Mouse (Mus musculus): Measurements from ENCODE around the gene Hoxa2.

Hoxa2 gene

DNA sequence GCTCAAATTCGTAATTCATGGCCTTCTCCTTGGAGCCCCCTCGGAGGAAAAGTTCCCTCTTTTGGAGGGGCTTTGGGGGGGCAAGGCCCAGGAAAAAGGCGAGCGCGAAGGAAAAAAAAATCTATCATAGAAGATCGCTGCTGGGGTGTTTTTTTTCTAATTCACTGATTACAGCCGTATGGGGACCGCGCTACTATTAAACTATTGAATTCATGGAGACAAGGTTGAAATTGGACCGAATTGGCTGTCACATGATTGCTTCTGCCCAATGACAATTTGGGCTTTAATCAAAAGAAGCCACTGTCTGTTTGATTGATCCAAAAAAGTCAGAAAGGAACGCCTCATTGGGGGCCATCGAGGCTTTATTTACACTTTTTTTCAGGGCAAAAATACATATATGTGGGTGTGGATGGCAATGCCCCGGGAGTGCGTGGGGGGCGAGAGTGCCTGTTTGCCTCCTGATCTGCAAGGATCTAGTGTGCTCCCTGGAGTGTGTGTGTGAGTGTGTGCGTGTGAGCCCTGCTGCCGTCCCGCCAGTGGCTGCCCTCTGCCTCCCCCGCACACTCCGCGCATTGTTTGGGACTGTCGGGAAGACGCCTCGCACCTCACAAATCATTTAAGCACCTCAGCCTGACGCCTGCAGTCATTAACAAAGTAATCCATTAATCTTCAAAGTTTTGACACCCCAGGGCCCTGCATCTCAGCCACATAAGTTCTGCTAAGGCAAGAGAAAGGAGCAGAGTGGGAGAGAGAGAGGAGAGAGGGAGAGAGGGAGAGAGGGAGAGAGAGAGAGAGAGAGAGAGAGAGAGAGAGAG, at the start of gene Hoxa2:
TSS of gene Hoxa2 (minus strand) at position 206 of the 815 bp plus-strand sequence.
- DNase-seq (ENCODE audit: low read depth), result peak; percentile 88

DNA sequence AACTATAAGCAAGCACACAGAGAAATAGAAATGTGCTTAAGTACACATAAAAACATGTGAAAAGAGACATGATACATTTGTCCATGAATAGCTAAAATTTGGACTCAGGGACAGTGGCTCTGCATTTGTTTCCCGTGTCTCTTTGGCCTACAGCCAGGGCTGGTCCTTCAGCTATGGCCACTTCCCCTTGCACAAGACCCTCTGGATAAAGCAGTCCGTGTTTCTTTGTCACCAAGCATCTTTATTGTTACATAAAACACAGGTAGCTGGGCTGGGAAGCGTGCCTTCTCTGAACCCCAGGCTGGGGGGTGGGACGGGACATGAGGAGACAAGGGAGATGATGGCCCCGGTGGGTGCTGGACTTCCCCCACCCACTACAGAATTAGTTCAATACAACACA, 49.6 kb upstream of the Hoxa2 start:
- peak; percentile 50 for DNase-seq (ENCODE audit: low read depth)

DNA sequence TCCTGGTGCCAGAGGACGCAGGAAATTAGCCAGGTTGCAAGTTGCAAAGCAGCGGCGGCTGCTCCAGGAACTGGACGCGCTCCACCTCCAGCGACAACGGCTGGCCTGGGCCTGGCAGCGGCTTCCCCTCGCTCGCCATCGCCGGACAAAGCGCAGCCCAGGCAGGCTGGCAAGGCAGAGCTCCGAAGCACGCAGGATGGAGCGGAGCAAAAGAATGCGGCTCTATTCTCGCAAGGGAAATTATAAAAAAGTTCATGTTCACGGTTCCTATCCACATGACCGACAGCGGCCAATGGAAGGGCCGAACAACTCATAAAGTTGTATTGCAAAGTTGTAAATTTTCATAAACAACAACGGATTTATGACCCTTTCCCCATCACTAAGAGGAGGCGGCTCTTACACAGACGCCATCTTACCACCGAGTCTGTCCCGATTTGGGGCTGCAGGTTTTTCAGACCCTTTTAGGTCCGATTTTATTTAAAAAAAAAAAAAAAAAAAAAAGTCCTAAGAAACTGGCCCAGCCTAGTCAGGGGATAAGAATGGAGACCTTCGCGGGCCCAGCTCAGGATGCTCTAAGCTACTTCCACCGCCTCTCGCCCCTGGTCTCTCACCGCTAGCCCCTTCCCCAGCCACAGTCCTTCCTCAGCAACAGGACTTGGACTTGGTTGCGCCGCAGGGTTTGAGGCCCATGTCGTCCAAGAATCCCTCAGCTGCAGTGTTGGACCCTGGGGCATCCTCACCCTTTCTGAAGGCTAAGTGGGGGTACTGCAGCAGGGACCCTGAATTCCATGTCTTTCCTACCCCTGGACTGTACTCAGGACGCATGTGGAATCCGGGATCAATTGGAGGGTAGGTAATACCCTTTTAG, 48.7 kb upstream of the Hoxa2 start, which contains the start of the genes Hoxa3 and Gm28308:
TSS of gene Hoxa3 (minus strand) at position 218 of the 868 bp plus-strand sequence.
TSS of gene Gm28308 (minus strand) at position 221 of the 868 bp plus-strand sequence.
- peak; percentile 93 for DNase-seq (ENCODE audit: low read depth)

DNA sequence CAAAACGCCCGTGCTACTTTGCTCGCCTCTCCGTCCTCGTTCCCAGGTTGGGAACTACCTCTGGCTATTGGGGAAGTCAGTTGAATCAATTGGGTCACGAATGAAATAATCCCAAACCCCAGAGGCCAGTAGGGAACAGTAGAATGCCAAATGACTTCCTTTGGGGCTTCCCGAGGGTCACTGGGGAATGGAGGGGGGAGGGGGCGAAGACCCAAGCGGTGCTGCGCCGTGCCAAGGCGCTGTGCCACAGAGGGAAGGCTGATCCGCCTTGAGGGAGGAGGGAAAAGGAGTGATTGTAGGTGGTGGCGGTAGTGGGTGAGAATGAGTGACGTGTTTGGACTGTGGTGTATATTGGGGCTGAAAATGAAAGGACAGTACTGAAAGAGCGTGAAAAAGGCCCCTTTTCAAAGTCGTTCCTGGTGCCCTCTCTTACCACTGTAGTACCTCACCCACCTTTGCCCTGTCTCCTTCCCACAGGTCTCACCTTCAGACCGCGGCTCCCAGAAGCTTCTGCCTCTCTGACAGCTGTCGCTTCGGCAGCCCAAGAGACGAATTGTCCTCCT, 48.0 kb upstream of the Hoxa2 start:
- DNase-seq (ENCODE audit: low read depth), result peak; percentile 85

DNA sequence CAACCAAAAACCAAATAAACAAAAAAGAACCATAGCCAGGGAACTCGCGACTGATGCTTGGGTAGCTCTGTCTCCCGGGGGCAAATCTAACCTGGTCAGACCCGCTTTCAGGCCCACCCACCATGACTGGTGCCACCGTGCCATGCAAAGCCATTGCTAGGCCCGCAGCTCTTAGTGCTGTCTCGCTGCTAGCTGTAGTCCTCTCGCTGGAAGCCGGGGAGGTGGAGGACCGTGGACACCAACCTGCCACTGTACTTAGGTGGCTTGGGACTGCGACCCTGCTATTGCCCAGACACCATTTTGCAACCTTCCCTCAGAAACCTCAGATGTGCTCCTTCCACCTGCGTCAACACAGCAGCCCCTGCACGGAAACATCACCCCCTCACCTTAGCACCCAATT, 47.3 kb upstream of the Hoxa2 start:
- DNase-seq (ENCODE audit: low read depth), result no peak

DNA sequence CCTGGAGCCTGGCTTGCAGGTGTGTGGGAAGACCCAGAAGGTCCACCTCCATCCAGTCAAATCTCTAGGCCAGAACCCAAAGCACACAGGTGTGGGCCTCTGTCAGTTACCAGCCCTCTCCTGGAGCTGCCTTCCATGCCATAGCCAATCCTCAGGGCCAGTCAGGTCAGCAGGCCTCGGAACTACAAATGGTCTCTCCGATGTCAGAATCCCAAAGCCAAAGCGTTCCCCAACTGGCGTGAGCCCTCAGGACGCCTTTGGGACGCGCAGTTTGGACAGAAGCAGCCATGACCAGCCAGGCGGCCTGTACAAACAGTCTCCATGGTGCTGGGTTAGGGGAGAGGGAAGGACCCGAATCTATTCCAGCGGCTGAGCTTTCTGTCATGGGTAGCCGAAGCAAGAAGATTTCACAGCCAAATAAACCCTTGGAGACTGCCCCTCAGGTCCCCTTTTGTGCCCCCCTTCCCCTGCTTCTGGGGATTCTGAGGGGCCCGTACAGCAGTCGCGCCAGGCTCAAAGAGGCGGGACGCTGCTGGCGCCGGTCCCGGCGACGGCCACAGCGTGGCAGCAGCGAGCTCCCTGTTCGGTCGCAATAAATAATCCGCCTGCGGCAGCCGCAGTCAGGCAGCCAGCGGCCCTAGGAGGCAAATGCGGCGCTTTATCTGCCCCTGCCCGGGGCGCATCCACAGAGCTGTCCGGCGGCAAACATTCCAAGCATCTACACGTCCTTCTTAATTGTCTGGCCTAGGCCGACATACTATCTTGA, 46.7 kb upstream of the Hoxa2 start:
- peak; percentile 95 for DNase-seq (ENCODE audit: low read depth)

DNA sequence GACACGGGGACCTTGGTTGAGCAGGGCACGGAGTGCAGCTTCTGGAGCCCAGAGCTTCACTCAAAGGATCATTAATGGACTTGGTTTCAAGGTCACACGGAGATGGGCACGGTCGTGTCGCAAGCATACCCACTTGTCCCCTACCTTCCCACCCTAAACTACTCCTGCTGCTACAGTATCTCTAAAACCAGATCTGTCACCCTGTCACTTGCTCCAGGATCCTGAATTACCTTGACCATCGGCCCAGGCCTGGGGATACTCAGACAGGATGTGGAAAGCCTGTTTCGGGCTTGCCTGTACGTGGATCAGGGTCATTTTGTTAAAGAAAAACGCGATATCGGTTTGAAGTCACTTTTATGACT, 45.0 kb upstream of the Hoxa2 start:
- DNase-seq (ENCODE audit: low read depth), result no peak

DNA sequence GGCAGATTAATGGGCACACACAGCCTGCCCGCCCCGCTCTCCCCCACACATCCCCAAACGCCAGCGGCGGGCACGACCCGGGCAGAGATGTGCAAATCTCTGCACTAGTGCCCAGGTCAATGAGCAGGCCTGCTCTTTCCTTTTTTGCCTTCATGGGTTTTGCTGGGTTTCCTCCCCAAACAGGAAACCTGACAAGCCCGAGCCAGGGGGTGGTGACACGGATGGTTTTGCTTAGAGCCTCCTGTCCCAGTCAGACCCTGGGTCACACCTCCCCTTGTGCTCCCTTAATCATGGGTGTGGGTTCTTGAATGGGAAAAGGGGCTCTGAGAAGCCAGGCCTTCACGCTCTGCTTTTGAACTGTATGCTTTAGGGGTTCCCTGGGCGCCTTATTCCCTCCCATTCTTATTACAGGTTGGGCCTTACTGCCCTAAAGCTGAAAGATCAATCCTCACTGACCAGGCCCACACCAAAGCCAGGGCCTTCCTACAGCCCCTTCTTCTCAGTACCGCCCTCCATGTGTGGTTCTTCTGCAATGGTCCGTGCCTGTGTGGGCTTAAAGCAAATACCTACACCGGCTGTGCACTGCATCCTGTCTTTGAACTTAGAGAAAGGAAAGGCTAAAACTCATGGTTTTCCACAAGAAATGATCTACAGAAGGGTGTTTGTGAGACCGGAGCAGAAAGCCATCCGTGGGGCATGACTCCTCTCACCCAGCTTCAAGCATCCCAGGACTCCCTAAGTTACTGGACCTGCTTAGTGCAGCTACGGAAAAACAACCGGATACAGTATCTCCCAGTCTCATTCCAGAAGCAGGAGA, 44.4 kb upstream of the Hoxa2 start:
- peak; percentile 46 for DNase-seq (ENCODE audit: low read depth)

DNA sequence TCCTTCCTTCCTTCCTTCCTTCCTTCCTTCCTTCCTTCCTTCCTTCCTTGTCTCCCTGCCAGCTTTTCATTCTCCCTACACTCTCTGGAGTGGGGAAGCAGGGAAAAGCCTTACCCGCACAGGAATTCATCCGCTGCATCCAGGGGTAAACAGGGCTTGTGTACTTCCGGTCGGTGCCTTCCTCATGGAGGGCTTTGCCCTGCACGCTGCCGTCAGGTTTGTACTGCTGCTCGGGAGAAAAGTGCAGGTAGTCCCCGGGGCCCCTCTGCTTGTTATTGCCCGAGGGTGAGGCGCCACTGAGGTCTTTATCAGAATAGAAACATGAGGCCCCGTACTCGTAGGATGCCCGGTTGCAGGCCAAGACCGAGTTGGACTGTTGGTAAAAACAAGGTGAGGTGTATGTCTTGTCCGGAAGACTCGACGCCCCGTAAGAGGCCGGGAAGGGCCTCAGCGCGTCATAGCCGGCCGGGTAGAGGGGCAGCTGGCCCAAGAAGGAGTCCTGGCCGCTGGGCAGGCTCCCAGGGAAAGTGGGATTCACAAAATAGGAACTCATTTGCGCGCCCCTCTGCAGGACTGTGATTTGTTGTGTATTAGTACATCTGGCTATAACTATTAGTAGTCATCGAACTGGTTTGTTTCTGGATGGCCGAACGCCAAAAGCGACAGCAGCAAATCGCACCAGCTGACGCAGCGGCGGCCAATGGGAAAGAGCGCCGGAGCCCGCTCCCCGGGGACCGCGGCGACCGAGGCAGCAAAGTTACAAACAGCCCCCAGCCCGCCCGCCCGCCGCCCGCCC, 43.6 kb upstream of the Hoxa2 start, which contains the start of gene Hoxa6:
TSS of gene Hoxa6 (minus strand) at position 651 of the 796 bp plus-strand sequence.
- DNase-seq (ENCODE audit: low read depth), result peak; percentile 79

DNA sequence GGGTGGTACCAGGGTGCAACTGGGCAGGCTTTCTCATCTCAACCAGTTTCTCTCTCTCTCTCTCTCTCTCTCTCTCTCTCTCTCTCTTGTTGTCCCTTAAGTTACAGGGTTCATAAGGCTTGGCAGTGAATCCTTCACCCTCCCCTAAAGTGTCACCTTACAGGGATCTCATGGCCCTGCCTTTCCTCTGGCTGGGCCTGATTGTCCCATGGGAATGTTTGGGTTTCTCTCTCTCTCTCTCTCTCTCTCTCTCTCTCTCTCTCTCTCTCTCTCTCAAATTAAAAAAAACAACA, 43.0 kb upstream of the Hoxa2 start:
- DNase-seq (ENCODE audit: low read depth), result peak; percentile 55

DNA sequence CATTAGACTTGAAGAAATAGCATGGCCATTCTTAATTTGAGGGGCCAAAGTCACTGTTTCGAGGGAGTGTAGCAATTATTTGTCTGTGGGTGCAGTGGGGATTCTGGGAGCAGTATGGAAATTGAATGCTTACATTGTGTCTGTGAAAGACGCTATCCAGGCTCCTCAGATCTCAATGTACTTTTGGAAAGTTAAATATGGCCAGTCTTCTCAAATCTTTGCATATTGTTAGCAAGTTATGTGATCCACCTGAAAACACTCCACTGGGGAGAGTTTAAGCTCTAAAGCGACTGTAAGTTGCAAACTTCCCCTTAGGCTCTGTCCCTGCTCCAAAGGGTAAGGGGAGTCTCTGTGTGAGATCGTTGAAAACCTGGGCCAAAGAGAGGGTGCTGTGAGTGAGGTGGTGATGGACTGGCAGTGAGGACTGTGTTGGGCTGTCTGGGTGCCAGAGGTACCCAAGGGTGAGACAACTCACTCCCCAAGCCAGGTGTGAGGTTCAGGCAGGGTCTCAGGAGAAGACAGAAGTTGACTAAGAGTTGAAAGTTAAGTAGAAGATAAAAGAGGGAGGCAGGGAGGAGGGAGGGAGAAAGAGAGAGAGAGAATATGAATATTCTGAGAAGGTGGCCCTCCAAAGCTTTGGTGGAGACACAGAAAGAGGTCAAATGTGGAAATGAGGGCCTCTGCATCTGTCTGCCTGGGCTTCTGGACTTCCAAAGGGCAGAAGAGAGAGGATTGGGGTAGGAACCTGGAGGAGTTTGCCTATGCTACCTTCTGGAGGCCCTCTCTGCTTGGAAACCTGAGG, 42.5 kb upstream of the Hoxa2 start:
- DNase-seq (ENCODE audit: low read depth), result peak; percentile 53

DNA sequence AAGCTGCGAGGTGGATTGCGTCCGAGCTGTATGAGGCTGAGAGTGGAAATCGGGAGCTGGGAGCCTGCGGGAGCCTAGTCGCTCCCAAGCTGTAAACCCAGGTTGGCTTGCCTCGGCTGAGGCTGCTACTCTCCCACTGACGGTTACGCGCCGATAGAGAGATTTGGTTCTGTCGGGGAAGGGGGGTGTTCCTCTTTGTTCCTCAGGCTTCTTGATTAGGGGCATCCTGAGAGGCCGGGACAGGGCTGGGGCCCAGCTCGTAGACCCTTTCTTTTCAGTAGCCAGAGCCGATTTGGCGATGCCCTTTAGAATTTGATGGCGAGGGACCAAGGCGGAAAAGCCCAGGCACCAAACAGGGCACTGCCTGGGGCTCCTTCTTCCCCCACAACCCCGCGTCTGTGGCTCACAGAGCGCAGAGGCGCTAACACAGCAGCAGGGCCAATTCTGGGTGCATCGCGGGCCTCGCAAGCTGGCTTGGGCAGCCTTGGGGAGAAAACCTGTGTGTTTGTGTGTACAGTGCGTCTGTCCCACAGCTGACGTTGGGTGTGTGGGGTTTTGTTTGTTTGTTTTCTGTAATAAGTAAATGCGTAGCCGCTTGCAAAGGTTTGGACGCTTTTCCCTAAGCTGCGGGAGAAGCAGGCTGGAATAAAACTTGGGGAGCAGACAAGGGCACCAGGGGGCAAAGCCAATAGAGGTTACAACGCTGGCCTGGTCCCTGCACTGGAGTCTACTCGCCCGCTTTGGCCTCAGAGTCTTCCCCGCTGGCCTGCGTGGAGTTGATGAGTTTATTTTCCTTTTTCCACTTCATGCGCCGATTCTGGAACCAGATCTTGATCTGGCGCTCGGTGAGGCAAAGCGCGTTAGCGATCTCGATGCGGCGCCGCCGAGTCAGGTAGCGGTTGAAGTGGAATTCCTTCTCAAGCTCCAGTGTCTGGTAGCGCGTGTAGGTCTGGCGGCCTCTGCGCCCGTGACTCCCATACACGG, 41.3 kb upstream of the Hoxa2 start:
- peak; percentile 64 for DNase-seq (ENCODE audit: low read depth)

DNA sequence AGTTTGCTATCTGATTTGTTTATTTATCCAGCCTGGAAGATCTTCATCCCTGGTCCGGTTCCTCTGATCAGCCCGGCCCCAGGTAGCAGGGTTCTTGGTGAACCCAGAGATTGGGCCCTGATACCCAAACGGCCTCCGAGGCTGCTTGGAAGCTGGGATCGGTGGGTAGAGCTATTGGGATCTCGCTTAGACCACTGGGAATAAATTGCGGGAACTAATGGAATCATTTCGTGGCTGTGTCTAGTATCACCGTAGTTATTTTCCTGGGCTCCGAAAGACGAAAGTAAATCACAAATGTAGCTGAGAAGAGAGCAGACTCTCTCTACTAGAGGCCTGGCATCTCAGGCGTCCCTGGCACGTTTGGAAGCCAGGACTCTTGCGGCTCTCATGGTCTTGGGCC, 40.6 kb upstream of the Hoxa2 start:
- DNase-seq (ENCODE audit: low read depth), result peak; percentile 62

DNA sequence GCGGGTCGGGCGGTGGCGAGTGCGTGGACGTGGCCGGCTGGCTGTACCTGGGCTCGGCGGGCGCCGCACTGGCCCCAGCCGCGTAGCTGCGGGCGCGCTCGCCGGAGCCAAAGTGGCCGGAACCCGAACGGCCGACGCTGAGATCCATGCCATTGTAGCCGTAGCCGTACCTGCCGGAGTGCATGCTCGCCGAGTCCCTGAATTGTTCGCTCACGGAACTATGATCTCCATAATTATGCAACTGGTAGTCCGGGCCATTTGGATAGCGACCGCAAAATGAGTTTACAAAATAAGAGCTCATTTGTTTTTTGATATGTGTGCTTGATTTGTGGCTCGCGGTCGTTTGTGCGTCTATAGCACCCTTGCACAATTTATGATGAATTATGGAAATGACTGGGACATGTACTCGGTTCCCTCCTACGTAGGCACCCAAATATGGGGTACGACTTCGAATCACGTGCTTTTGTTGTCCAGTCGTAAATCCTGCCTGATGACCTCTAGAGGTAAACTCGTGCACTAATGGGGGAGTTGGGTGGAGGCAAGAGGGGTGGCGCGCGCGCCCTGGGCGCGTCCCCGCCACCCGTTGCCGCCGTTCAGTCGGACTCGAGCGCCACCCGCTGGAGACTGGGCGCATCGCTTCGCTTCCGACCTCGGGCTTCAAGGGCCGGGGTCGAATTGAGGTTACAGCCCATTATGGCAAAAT, 39.6 kb upstream of the Hoxa2 start, which contains the start of gene Hoxa5:
TSS of gene Hoxa5 (minus strand) at position 538 of the 703 bp plus-strand sequence.
- peak; percentile 98 for DNase-seq (ENCODE audit: low read depth)

DNA sequence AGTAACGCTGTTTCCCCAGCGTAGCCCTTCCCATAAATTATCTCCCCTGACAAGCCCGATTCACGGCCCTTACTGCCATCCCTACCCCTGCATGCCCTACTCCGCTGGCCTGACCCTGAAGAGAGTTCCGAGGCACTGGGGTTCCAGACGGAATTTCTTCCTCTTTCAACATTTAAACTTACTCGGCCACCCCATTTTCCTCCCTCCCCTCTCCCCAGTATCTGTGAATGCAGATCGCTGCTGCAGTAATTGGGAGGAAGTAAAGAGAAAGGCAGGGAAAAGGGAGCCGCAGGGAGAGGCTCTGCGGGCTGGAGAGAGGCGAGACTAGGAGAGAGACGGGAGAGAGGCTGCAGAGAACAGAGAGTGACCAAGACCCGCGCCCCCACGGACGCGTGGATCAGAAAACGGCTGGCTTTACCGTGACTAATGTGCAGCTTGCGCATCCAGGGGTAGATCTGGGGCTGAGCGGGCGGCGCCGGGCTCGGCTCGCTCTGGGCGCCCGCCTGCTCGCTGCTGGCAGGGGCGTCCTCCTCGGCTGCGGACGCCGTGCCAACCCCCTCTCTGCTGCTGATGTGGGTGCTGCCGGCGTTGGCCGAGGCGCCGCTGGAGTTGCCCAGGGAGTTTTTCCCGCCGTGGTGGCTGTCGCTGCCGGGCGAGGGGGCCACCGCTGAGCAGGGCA, 38.9 kb upstream of the Hoxa2 start:
- peak; percentile 66 for DNase-seq (ENCODE audit: low read depth)

DNA sequence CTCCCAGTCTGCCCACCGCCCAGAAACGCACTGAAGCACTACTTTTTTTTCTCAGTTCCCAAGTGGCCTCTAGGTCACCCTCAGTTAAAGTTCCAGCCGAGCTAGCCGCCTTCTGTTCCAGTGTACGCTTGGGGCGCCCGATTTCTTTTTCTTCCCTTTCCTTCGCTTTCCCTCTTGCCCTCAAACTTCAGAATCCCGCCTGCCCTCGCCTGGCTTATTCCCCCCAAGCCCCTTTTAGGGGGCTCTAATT, 38.4 kb upstream of the Hoxa2 start:
- DNase-seq (ENCODE audit: low read depth), result peak; percentile 61

Measured in NIH3T3 (cell line).